Mouse (Mus musculus) right cerebral cortex, postnatal 14 days (tissue): Measurements from ENCODE around the gene Irs1.

ENCODE experiments used
- DNase-seq: peaks from one replicate; pipeline ENCODE4 v3.0.0; 2022

The Irs1 gene

GRCm38 (mm10) chr1:82247221-82247951 is 43.8 kb downstream of the Irs1 start:
- no peak for DNase-seq

- DNase-seq: no peak
Measured at GRCm38 (mm10) chr1:82245002-82245401, 46.2 kb downstream of the Irs1 start.

- no peak for DNase-seq
Measured at GRCm38 (mm10) chr1:82243260-82243825, 47.9 kb downstream of the Irs1 start.

- DNase-seq: no peak
Measured at GRCm38 (mm10) chr1:82239409-82240201, 51.6 kb downstream of the Irs1 start.

- no peak for DNase-seq
Measured at GRCm38 (mm10) chr1:82238245-82238644, 53.0 kb downstream of the Irs1 start.

GRCm38 (mm10) chr1:82235455-82236104 is 55.6 kb downstream of the Irs1 start:
- no peak for DNase-seq

- DNase-seq: no peak
Measured at GRCm38 (mm10) chr1:82234616-82235015, 56.6 kb downstream of the Irs1 start.

- DNase-seq: no peak
Measured at GRCm38 (mm10) chr1:82232812-82233211, 58.4 kb downstream of the Irs1 start, which contains the start of gene Gm9747. TSS of gene Gm9747 (plus strand) at chr1:82233112.

GRCm38 (mm10) chr1:82228841-82229240 is 62.4 kb downstream of the Irs1 start:
- no peak for DNase-seq

- no peak for DNase-seq
Measured at GRCm38 (mm10) chr1:82223042-82223795, 68.0 kb downstream of the Irs1 start.

- no peak for DNase-seq
Measured at GRCm38 (mm10) chr1:82221462-82221861, 69.8 kb downstream of the Irs1 start.

GRCm38 (mm10) chr1:82220673-82221396 is 70.4 kb downstream of the Irs1 start:
- peak; percentile 10 for DNase-seq

- no peak for DNase-seq
Measured at GRCm38 (mm10) chr1:82207511-82207910, 83.7 kb downstream of the Irs1 start.

GRCm38 (mm10) chr1:82200636-82201035 is 90.6 kb downstream of the Irs1 start:
- no peak for DNase-seq

GRCm38 (mm10) chr1:82199918-82200317 is 91.3 kb downstream of the Irs1 start:
- DNase-seq: no peak

- no peak for DNase-seq
Measured at GRCm38 (mm10) chr1:82191579-82191978, 99.6 kb downstream of the Irs1 start.

- DNase-seq: peak; percentile 65
Measured at GRCm38 (mm10) chr1:82189516-82189915, 101.7 kb downstream of the Irs1 start.

GRCm38 (mm10) chr1:82188549-82189231 is 102.5 kb downstream of the Irs1 start:
- no peak for DNase-seq

- DNase-seq: no peak
Measured at GRCm38 (mm10) chr1:82183913-82184442, 107.2 kb downstream of the Irs1 start.
